Mouse (Mus musculus) limb, embryonic 10.5 days (tissue): ENCODE measurements around the gene Foxn2. TPM values are rescaled to one million over a fixed set of nuclear protein-coding genes. Genes with fewer than 3 reads are reported as not detected.
"Not testable (repeated sequence)": the region's sequence is repeated elsewhere in the genome, so short reads cannot be mapped to it uniquely, and the experiment has no call there.

Source experiments
- DNase-seq: peaks from one replicate; pipeline ENCODE4 v3.0.0-alpha.2; 2017; ENCODE audit warnings: low spot score
- H3K27ac ChIP-seq: fragments of 300-500 bp; sonication (generic); 2 replicates; pipeline ENCODE4 v1.5.1; 2016; ENCODE audit warnings: mild to moderate bottlenecking
- H3K27me3 ChIP-seq: fragments of 300-500 bp; sonication (generic); 2 replicates; pipeline ENCODE4 v1.6.1; 2016; ENCODE audit warnings: low read depth, mild to moderate bottlenecking; ENCODE audit not compliant: poor library complexity, severe bottlenecking
- H3K36me3 ChIP-seq: fragments of 300-500 bp; sonication (generic); 2 replicates; pipeline ENCODE4 v1.6.1; 2016; ENCODE audit warnings: mild to moderate bottlenecking, moderate library complexity
- H3K4me1 ChIP-seq: fragments of 300-500 bp; sonication (generic); 2 replicates; pipeline ENCODE4 v1.6.1; 2016
- H3K4me3 ChIP-seq: fragments of 300-500 bp; sonication (generic); 2 replicates; pipeline ENCODE4 v1.5.1; 2016; ENCODE audit warnings: mild to moderate bottlenecking, moderate library complexity
- H3K9me3 ChIP-seq: fragments of 300-500 bp; sonication (generic); replicated peaks from 2 replicates; pipeline ENCODE4 v1.6.1; 2016; ENCODE audit warnings: mild to moderate bottlenecking
- WGBS: fragments of 180-500 bp; shearing (Covaris S2); methylation state at CpG from one replicate; pipeline ENCODE4 v1.1.7; 2016; 5-methylcytosine and 5-hydroxymethylcytosine counted together
- polyA plus RNA-seq: library from polyadenylated mRNA; unstranded; fragments of >200 nt; fragmentation: Nextera tagmentation; extraction: Ambion mirVana; gene quantifications from 2 replicates; pipeline ENCODE4 v1.2.1, GENCODE M21; 2016

Gene Foxn2
- polyA plus RNA-seq, 1 experiment from 2014 or later: 14.3 TPM

- H3K27ac ChIP-seq: no peak overlapping the region
- 96% methylated on average over 3 of the region's 3 CpGs for WGBS
- no peaks in the 10 kb centered on the region for H3K27me3 ChIP-seq
- H3K9me3 ChIP-seq: no peaks in the 10 kb centered on the region
- no peaks in the 10 kb centered on the region for H3K4me1 ChIP-seq
- DNase-seq: no peak
- H3K4me3 ChIP-seq: no peak overlapping the region
- H3K36me3 ChIP-seq: peaks cover 8% of the 10 kb centered on the region
These were observed 17.6 kb downstream of the Foxn2 start for GRCm38 (mm10) chr17:88458079-88458478.

- no peak for DNase-seq
- H3K4me3 ChIP-seq: no peak overlapping the region
- peaks cover 14% of the 10 kb centered on the region for H3K36me3 ChIP-seq
- no peak overlapping the region for H3K27ac ChIP-seq
- no peaks in the 10 kb centered on the region for H3K4me1 ChIP-seq
- H3K9me3 ChIP-seq: no peaks in the 10 kb centered on the region
- H3K27me3 ChIP-seq: no peaks in the 10 kb centered on the region
- 66% methylated on average over 2 of the region's 2 CpGs for WGBS
These were observed 19.0 kb downstream of the Foxn2 start for GRCm38 (mm10) chr17:88459516-88459915.

- H3K4me1 ChIP-seq: no peaks in the 10 kb centered on the region
- 94% methylated on average over 7 of the region's 7 CpGs for WGBS
- H3K27ac ChIP-seq: no peak overlapping the region
- H3K27me3 ChIP-seq: no peaks in the 10 kb centered on the region
- H3K9me3 ChIP-seq: no peaks in the 10 kb centered on the region
- H3K36me3 ChIP-seq: peaks cover 18% of the 10 kb centered on the region
- no peak for DNase-seq
- H3K4me3 ChIP-seq: no peak overlapping the region
These were observed 19.7 kb downstream of the Foxn2 start for GRCm38 (mm10) chr17:88459916-88460901.

DNA sequence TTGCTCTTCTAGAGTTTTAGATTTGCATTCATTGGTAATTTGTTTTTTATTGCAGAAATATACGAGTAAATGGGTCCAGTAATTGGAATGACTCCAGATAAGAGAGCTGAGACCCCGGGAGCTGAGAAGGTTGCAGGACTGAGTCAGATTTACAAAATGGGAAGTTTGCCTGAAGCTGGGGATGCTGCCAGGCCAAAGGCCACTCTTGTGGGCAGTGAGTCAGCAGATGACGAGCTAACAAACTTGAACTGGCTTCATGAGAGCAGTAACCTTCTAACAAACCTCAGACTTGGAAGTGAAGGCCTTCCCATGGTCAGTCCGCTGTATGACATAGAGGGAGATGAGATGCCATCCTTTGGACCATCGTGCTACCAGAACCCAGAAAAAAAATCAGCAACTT is 22.1 kb downstream of the Foxn2 start:
- WGBS: 91% methylated on average over 5 of the region's 5 CpGs
- peaks cover 37% of the 10 kb centered on the region for H3K36me3 ChIP-seq

GRCm38 (mm10) chr17:88466591-88466990 is 26.1 kb downstream of the Foxn2 start:
- WGBS: 88% methylated on average over 1 of the region's 1 CpGs
- Histone ChIP-seq H3K27me3 (no peaks in the 10 kb centered on the region), H3K4me3 (no peak overlapping the region), H3K27ac (no peak overlapping the region), H3K4me1 (no peaks in the 10 kb centered on the region), H3K36me3 (peaks cover 73% of the 10 kb centered on the region), H3K9me3 (no peaks in the 10 kb centered on the region)
- no peak for DNase-seq

More for the DNA sequence above, 22.1 kb downstream of the Foxn2 start:
- H3K9me3 ChIP-seq: no peaks in the 10 kb centered on the region
- no peaks in the 10 kb centered on the region for H3K4me1 ChIP-seq
- no peak overlapping the region for H3K4me3 ChIP-seq
- no peaks in the 10 kb centered on the region for H3K27me3 ChIP-seq
- no peak for DNase-seq
- no peak overlapping the region for H3K27ac ChIP-seq

DNA sequence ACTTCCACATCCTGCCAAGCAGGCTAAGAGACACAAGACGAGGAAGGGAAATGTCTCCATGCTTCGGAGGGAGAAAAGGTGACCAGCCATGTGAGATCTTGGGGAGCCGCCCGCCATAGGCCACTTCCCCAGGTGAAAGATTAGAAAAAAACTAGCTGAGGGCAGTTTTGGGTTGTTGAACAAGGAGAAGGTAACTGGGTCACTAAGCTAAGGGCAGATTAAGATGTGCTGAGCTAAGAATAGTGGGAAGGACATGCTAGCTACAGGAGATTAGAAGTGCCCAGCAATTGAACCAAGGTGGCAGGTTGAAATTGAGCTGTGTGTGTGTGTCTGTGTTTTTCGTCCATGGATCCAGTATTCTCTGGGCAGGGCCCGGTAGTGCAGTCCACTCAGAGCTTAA is 27.2 kb downstream of the Foxn2 start:
- peaks cover 76% of the 10 kb centered on the region for H3K36me3 ChIP-seq
- 92% methylated on average over 6 of the region's 6 CpGs for WGBS

DNA sequence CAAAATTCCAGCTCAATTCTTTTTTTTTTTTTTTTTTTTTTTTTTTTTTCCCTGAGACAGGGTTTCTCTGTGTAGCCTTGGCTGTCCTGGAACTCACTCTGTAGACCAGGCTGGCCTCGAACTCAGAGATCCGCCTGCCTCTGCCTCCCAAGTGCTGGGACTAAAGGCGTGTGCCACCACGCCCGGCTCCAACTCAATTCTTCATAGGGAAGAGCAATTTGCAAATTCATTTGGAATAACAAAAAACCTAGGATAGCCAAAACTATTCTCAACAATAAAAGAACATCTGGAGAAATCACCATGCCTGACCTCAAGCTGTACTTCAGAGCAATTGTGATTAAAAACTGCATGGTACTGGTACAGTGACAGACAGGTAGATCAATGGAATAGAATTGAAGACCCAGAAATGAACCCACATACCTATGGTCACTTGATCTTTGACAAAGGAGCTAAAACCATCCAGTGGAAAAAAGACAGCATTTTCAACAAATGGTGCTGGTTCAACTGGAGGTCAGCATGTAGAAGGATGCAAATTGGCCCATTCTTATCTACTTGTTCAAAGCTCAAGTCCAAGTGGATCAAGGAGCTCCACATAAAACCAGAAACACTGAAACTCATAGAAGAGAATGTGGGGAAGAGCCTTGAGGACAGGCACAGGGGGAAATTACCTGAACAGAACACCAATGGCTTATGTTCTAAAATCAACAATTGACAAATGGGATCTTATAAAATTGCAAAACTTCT is 28.3 kb downstream of the Foxn2 start:
- H3K36me3 ChIP-seq: peaks cover 66% of the 10 kb centered on the region
- H3K27ac ChIP-seq, H3K4me3 ChIP-seq, H3K4me1 ChIP-seq, DNase-seq, H3K27me3 ChIP-seq, H3K9me3 ChIP-seq: not testable (repeated sequence)
- 97% methylated on average over 5 of the region's 5 CpGs for WGBS

More for the DNA sequence above, 27.2 kb downstream of the Foxn2 start:
- Histone ChIP-seq H3K4me3 (no peak overlapping the region), H3K27me3 (no peaks in the 10 kb centered on the region), H3K4me1 (no peaks in the 10 kb centered on the region), H3K27ac (no peak overlapping the region), H3K9me3 (no peaks in the 10 kb centered on the region)
- no peak for DNase-seq

GRCm38 (mm10) chr17:88473766-88474165 is 33.3 kb downstream of the Foxn2 start:
- no peaks in the 10 kb centered on the region for H3K9me3 ChIP-seq
- no peak overlapping the region for H3K27ac ChIP-seq
- no peaks in the 10 kb centered on the region for H3K27me3 ChIP-seq
- H3K36me3 ChIP-seq: peaks cover 53% of the 10 kb centered on the region
- H3K4me1 ChIP-seq: no peaks in the 10 kb centered on the region
- no peak for DNase-seq
- no peak overlapping the region for H3K4me3 ChIP-seq
- WGBS: 88% methylated on average over 2 of the region's 2 CpGs

GRCm38 (mm10) chr17:88477165-88477564 is 36.7 kb downstream of the Foxn2 start:
- Histone ChIP-seq H3K27ac (no peak overlapping the region), H3K27me3 (no peaks in the 10 kb centered on the region), H3K36me3 (peaks cover 24% of the 10 kb centered on the region), H3K9me3 (no peaks in the 10 kb centered on the region), H3K4me3 (no peak overlapping the region), H3K4me1 (no peaks in the 10 kb centered on the region)
- no peak for DNase-seq
- 96% methylated on average over 7 of the region's 7 CpGs for WGBS

DNA sequence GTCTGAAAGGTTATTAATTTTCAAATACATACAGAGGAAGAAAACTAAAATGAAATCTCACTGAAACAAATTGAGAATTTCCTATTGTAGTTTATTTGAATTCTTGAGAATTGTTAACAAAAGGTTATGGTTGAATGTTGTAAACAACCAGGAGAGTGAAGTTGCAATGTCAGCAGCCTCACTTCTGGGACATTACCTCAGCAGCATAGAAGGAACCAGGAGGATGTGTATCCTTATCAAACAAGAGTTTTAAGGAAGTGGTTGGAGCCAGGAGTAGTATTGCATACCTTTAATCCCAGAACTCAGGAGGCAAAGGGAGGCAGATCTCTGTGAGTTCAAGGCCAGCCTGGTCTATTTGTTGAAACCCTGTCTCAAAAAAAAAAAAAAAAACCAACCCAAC is 37.2 kb downstream of the Foxn2 start:
- no peak overlapping the region for H3K4me3 ChIP-seq
- peaks cover 23% of the 10 kb centered on the region for H3K36me3 ChIP-seq
- H3K9me3 ChIP-seq: no peaks in the 10 kb centered on the region
- H3K27me3 ChIP-seq: no peaks in the 10 kb centered on the region
- no peaks in the 10 kb centered on the region for H3K4me1 ChIP-seq
- H3K27ac ChIP-seq: no peak overlapping the region
- no peak for DNase-seq

- H3K27ac ChIP-seq: no peak overlapping the region
- peaks cover 23% of the 10 kb centered on the region for H3K36me3 ChIP-seq
- no peak for DNase-seq
- WGBS: 91% methylated on average over 13 of the region's 13 CpGs
- no peak overlapping the region for H3K4me3 ChIP-seq
- H3K27me3 ChIP-seq: no peaks in the 10 kb centered on the region
- no peaks in the 10 kb centered on the region for H3K4me1 ChIP-seq
- no peaks in the 10 kb centered on the region for H3K9me3 ChIP-seq
These were observed 38.5 kb downstream of the Foxn2 start for GRCm38 (mm10) chr17:88479040-88479439.

DNA sequence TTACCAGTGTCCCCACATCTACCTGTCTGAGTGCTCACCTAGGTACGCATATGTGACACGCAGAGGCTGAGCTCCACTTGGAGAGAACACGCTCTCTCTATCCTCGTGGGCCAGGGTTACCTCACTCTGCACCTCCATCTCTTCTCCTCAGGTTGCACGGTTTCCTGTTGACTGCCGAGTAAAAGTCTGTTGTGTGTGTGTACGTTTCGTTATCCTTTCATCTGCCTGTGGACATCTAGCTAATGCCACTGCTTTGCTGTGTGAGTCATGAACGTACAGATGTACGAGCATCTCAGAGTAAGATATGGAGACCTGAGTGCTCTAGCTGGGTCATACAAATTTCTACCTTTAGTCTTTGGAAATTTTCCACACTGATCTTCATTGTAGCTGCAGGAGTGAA is 39.9 kb downstream of the Foxn2 start:
- Histone ChIP-seq H3K36me3 (peaks cover 23% of the 10 kb centered on the region), H3K27ac (no peak overlapping the region), H3K4me1 (no peaks in the 10 kb centered on the region), H3K4me3 (no peak overlapping the region), H3K9me3 (no peaks in the 10 kb centered on the region), H3K27me3 (no peaks in the 10 kb centered on the region)
- 95% methylated on average over 10 of the region's 10 CpGs for WGBS
- DNase-seq: no peak

DNA sequence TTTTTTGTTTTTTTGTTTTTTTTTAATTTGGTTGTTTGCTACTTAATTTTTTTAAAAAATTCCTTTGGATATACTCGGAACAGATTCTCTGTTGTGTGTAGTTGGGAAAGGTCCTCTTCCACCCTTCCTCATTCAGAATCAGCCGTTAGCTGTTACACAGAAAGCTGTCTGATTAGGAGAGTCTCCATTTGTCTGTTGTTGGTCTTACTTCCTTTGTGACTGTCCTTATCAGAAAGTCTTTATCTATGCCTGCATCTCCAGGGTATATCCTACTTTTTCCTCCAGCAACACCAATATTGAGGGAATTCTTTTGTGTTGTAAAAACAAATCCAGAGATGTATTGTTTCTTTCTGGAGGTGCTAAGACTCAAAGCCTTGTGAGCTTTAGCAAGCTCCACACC is 40.6 kb downstream of the Foxn2 start:
- peaks cover 20% of the 10 kb centered on the region for H3K36me3 ChIP-seq
- 90% methylated on average over 2 of the region's 2 CpGs for WGBS
- no peak for DNase-seq
- H3K27me3 ChIP-seq: no peaks in the 10 kb centered on the region
- H3K4me1 ChIP-seq: no peaks in the 10 kb centered on the region
- no peak overlapping the region for H3K4me3 ChIP-seq
- no peak overlapping the region for H3K27ac ChIP-seq
- no peaks in the 10 kb centered on the region for H3K9me3 ChIP-seq
